Mouse (Mus musculus) embryonic facial prominence, embryonic 11.5 days (tissue): ENCODE data around the gene Anp32a. TPM values are rescaled to one million over a fixed set of nuclear protein-coding genes. Genes with fewer than 3 reads are reported as not detected.

Source experiments
- ATAC-seq: fragments of 200-750 bp; cut with Nextera tagmentation; replicated peaks from 2 replicates; pipeline ENCODE4 v1.8.0; 2017; ENCODE audit warnings: low read depth; ENCODE audit not compliant: insufficient number of reproducible peaks, low FRiP score, low TSS enrichment
- DNase-seq: peaks from one replicate; pipeline ENCODE4 v3.0.0-alpha.2; 2015; ENCODE audit warnings: low spot score
- H3K27ac ChIP-seq: fragments of 300-500 bp; sonication (generic); replicated peaks from 2 replicates; pipeline ENCODE4 v1.5.1; 2014; ENCODE audit warnings: mild to moderate bottlenecking, low read depth, low read length, control low read depth
- H3K27me3 ChIP-seq: fragments of 300-500 bp; sonication (generic); 2 replicates; pipeline ENCODE4 v1.6.1; 2014; ENCODE audit warnings: mild to moderate bottlenecking, low read length, moderate library complexity, mixed read lengths; ENCODE audit not compliant: control insufficient read depth, insufficient read depth
- H3K36me3 ChIP-seq: fragments of 300-500 bp; sonication (generic); replicated peaks from 2 replicates; pipeline ENCODE4 v1.6.1; 2014; ENCODE audit warnings: low read depth, mild to moderate bottlenecking, low read length, moderate library complexity, mixed read lengths; ENCODE audit not compliant: control insufficient read depth, insufficient read depth
- H3K4me1 ChIP-seq: fragments of 300-500 bp; sonication (generic); 2 replicates; pipeline ENCODE4 v1.6.1; 2014; ENCODE audit warnings: low read length, mixed read lengths; ENCODE audit not compliant: control insufficient read depth, insufficient read depth
- H3K4me2 ChIP-seq: fragments of 300-500 bp; sonication (generic); 2 replicates; pipeline ENCODE4 v1.6.1; 2014; ENCODE audit warnings: low read depth, mild to moderate bottlenecking, control low read depth, low read length, moderate library complexity
- H3K4me3 ChIP-seq: fragments of 300-500 bp; sonication (generic); 2 replicates; pipeline ENCODE4 v1.5.1; 2014; ENCODE audit warnings: low read depth, low read length, control low read depth
- H3K9ac ChIP-seq: fragments of 300-500 bp; sonication (generic); replicated peaks from 2 replicates; pipeline ENCODE4 v1.6.1; 2014; ENCODE audit warnings: mild to moderate bottlenecking, control low read depth, low read length
- H3K9me3 ChIP-seq: fragments of 300-500 bp; sonication (generic); replicated peaks from 2 replicates; pipeline ENCODE4 v1.6.1; 2016; ENCODE audit warnings: mild to moderate bottlenecking, low read length, inconsistent platforms, mixed read lengths; ENCODE audit not compliant: control insufficient read depth
- WGBS: fragments of 180-500 bp; shearing (Covaris S2); extraction: QIAGEN DNeasy Blood & Tissue Kit; methylation state at CpG from one replicate; pipeline ENCODE4 v1.1.7; 2014; 5-methylcytosine and 5-hydroxymethylcytosine counted together
- polyA plus RNA-seq: library from polyadenylated mRNA; unstranded; fragments of >200 nt; fragmentation: Nextera tagmentation; extraction: Ambion mirVana; gene quantifications from 2 replicates; pipeline ENCODE4 v1.2.1, GENCODE M21; 2014

The Anp32a gene
- polyA plus RNA-seq = 221 and 228 TPM in 2 replicates

- H3K9ac ChIP-seq = peak within 1 kb of the TSS; percentile 94
- H3K4me1 ChIP-seq = peaks cover 4% of the 10 kb centered on the region
- peak within 1 kb of the TSS; percentile 98 for H3K27ac ChIP-seq
- WGBS = under 1% methylated on average over 32 of the region's 34 CpGs
- no peaks in the 10 kb centered on the region for H3K9me3 ChIP-seq
- peak within 1 kb of the TSS; percentile 82 for H3K4me3 ChIP-seq
- DNase-seq = peak; percentile 98
- H3K4me2 ChIP-seq = peak within 1 kb of the TSS; percentile 84
- H3K36me3 ChIP-seq = no peaks in the 10 kb centered on the region
- no peaks in the 10 kb centered on the region for H3K27me3 ChIP-seq
- peak; percentile 91 for ATAC-seq
Measured at GRCm38 (mm10) chr9:62341123-62341486, at the start of gene Anp32a. Anp32a (plus strand) TSS chr9:62341293.

GRCm38 (mm10) chr9:62295006-62295698 is 45.9 kb upstream of the Anp32a start:
- DNase-seq (peak; percentile 86), ATAC-seq (no peak)
- Histone ChIP-seq H3K4me2 (no peak overlapping the region), H3K4me3 (no peak overlapping the region), H3K9ac (no peak overlapping the region), H3K9me3 (no peaks in the 10 kb centered on the region), H3K27me3 (no peaks in the 10 kb centered on the region), H3K27ac (no peak overlapping the region), H3K36me3 (no peaks in the 10 kb centered on the region), H3K4me1 (no peaks in the 10 kb centered on the region)
- WGBS = 34% methylated on average over 7 of the region's 7 CpGs

- Histone ChIP-seq H3K27me3 (no peaks in the 10 kb centered on the region), H3K9me3 (no peaks in the 10 kb centered on the region), H3K9ac (no peak overlapping the region), H3K27ac (no peak overlapping the region), H3K4me3 (no peak overlapping the region), H3K4me2 (no peak overlapping the region), H3K4me1 (no peaks in the 10 kb centered on the region), H3K36me3 (no peaks in the 10 kb centered on the region)
- DNase-seq (no peak), ATAC-seq (no peak)
- WGBS = 73% methylated on average over 1 of the region's 1 CpGs
Measured at GRCm38 (mm10) chr9:62296891-62297290, 44.2 kb upstream of the Anp32a start.

GRCm38 (mm10) chr9:62315556-62315955 is 25.5 kb upstream of the Anp32a start:
- ATAC-seq = no peak
- 91% methylated on average over 6 of the region's 6 CpGs for WGBS
- no peaks in the 10 kb centered on the region for H3K36me3 ChIP-seq

GRCm38 (mm10) chr9:62318729-62319128 is 22.4 kb upstream of the Anp32a start:
- H3K4me1 ChIP-seq = no peaks in the 10 kb centered on the region
- no peaks in the 10 kb centered on the region for H3K36me3 ChIP-seq
- DNase-seq = no peak
- H3K27ac ChIP-seq = no peak overlapping the region
- no peak for ATAC-seq
- no peak overlapping the region for H3K4me2 ChIP-seq
- H3K27me3 ChIP-seq = no peaks in the 10 kb centered on the region
- no peaks in the 10 kb centered on the region for H3K9me3 ChIP-seq
- 85% methylated on average over 4 of the region's 4 CpGs for WGBS
- H3K9ac ChIP-seq = no peak overlapping the region
- no peak overlapping the region for H3K4me3 ChIP-seq

More at GRCm38 (mm10) chr9:62315556-62315955, 25.5 kb upstream of the Anp32a start:
- Histone ChIP-seq H3K4me1 (no peaks in the 10 kb centered on the region), H3K27me3 (no peaks in the 10 kb centered on the region), H3K27ac (no peak overlapping the region), H3K4me2 (no peak overlapping the region), H3K4me3 (no peak overlapping the region), H3K9me3 (no peaks in the 10 kb centered on the region), H3K9ac (no peak overlapping the region)
- no peak for DNase-seq

- Histone ChIP-seq H3K4me3 (no peak overlapping the region), H3K9ac (no peak overlapping the region), H3K9me3 (no peaks in the 10 kb centered on the region), H3K27ac (no peak overlapping the region), H3K27me3 (no peaks in the 10 kb centered on the region), H3K36me3 (no peaks in the 10 kb centered on the region), H3K4me1 (no peaks in the 10 kb centered on the region), H3K4me2 (no peak overlapping the region)
- ATAC-seq (no peak), DNase-seq (no peak)
- 76% methylated on average over 1 of the region's 1 CpGs for WGBS
Measured at GRCm38 (mm10) chr9:62323816-62324215, 17.3 kb upstream of the Anp32a start.

- DNase-seq = no peak
- no peak for ATAC-seq
- Histone ChIP-seq H3K9ac (no peak overlapping the region), H3K36me3 (no peaks in the 10 kb centered on the region), H3K27me3 (no peaks in the 10 kb centered on the region), H3K4me3 (no peak overlapping the region), H3K4me2 (no peak overlapping the region), H3K4me1 (no peaks in the 10 kb centered on the region), H3K27ac (no peak overlapping the region), H3K9me3 (no peaks in the 10 kb centered on the region)
- WGBS = 73% methylated on average over 3 of the region's 3 CpGs
Measured at GRCm38 (mm10) chr9:62325965-62326364, 15.1 kb upstream of the Anp32a start.

- WGBS = 92% methylated on average over 9 of the region's 9 CpGs
- DNase-seq = no peak
Measured at GRCm38 (mm10) chr9:62334298-62334825, 6.7 kb upstream of the Anp32a start.

More at GRCm38 (mm10) chr9:62334298-62334825, 6.7 kb upstream of the Anp32a start:
- Histone ChIP-seq H3K36me3 (no peaks in the 10 kb centered on the region), H3K4me1 (no peaks in the 10 kb centered on the region), H3K27me3 (no peaks in the 10 kb centered on the region), H3K9me3 (no peaks in the 10 kb centered on the region), H3K27ac (no peak overlapping the region), H3K4me2 (no peak overlapping the region), H3K9ac (no peak overlapping the region), H3K4me3 (no peak overlapping the region)
- no peak for ATAC-seq
